Mouse (Mus musculus): ENCODE measurements at regions not wholly inside any gene's neighbourhood (a gene's known extent, or its start where the extent isn't known, plus 50 kb on each side); places are given as distances from the start of the nearest gene placed in this dataset.

- DNase-seq, result peak; percentile 28 to 57
- intact Hi-C loops (cut with DNase I), result loop anchor here (2.0 to 10.0 kb wide), 2 partner anchors 462 to 682 kb away; no protein-coding TSS in a partner anchor
Observed at GRCm38 (mm10) chrX:107477066-107477465, 73.9 kb upstream of the Itm2a start.

GRCm38 (mm10) chrX:107469242-107469641, 66.1 kb upstream of the Itm2a start:
- intact Hi-C loops (cut with DNase I), result no loop called here
- DNase-seq, result peak; percentile 0 to 7

Data from heart, postnatal 10 days (tissue).